Mouse (Mus musculus) embryonic fibroblast, embryonic 13.5 days (primary cell): Measurements from ENCODE around the gene Ank2. TPM values are rescaled to one million over a fixed set of nuclear protein-coding genes. Genes with fewer than 3 reads are reported as not detected.

Experiments
- H3K27ac ChIP-seq: 2 replicates; pipeline ENCODE4 v1.5.1; 2012; ENCODE audit warnings: low read length, control low read depth, inconsistent platforms; ENCODE audit not compliant: insufficient read depth
- H3K4me1 ChIP-seq: 2 replicates; pipeline ENCODE4 v1.6.1; 2011; ENCODE audit warnings: low read length; ENCODE audit not compliant: control insufficient read depth, insufficient read depth
- H3K4me3 ChIP-seq: 2 replicates; pipeline ENCODE4 v1.5.1; 2011; ENCODE audit warnings: mild to moderate bottlenecking, control low read depth, low read length; ENCODE audit not compliant: insufficient read depth
- CTCF ChIP-seq: IDR thresholded peaks from 2 replicates; pipeline ENCODE4 v1.5.1; 2011; ENCODE audit warnings: mild to moderate bottlenecking, control low read depth, low read length, moderate library complexity, borderline replicate concordance; ENCODE audit not compliant: insufficient read depth
- POLR2A ChIP-seq: IDR thresholded peaks from 2 replicates; pipeline ENCODE4 v1.6.1; 2011; ENCODE audit warnings: low read depth, mild to moderate bottlenecking, control low read depth, low read length, moderate library complexity
- polyA plus RNA-seq: library from polyadenylated mRNA; stranded (reverse); fragments of >200 nt; gene quantifications from 2 replicates; pipeline ENCODE4 v1.2.4, GENCODE M21; 2011; ENCODE audit warnings: low read depth; ENCODE audit not compliant: missing spikeins, insufficient read length

Gene Ank2
- polyA plus RNA-seq, 1 experiment: 53.8 TPM

DNA sequence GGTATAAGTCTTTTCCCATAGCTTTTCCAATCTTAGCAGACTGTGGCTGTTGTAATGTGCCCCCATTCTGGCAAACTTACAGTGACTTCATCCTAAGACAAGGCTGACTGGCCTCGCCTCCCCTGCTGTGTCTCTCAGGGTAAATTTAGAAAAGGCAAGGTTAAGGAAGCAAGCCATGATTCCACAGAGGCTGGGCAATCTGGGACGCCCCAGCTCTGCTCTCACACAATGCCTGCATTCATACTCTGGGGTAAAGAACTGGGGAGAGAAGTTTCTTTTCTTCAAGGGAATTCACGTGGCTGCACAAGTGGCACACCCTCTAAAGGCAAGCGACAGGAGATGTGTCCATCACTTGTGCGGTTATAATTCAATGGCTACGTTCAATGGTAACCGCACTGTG, 505.0 kb downstream of the Ank2 start:
- TF ChIP-seq POLR2A (no peak), CTCF (no peak)
- H3K4me1 ChIP-seq: peaks cover 6% of the 10 kb centered on the region

DNA sequence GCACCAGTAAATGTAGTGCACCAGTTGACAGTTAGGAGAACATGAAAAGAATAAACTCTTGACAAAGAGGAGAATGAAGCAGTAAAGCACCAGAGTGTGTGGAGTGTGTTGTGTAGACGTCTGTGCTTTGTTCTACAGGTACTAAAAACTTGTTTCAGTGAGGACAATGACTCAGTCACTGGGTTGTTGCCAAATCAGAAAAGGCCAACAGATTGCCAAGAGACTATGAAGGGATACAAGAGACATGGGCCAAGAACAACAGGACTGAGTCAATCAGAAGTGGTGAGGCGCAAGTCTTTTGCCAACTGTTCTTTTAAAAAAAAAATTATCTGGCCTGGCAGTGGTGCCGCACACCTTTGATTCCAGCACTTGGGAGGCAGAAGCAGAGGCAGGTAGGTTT, 509.2 kb downstream of the Ank2 start:
- TF ChIP-seq CTCF: no peak
- no peak for TF ChIP-seq POLR2A
- Histone ChIP-seq H3K4me3 (no peak overlapping the region), H3K4me1 (no peaks in the 10 kb centered on the region), H3K27ac (no peak overlapping the region)

More for the DNA sequence above, 505.0 kb downstream of the Ank2 start:
- Histone ChIP-seq H3K27ac (no peak overlapping the region), H3K4me3 (no peak overlapping the region)

DNA sequence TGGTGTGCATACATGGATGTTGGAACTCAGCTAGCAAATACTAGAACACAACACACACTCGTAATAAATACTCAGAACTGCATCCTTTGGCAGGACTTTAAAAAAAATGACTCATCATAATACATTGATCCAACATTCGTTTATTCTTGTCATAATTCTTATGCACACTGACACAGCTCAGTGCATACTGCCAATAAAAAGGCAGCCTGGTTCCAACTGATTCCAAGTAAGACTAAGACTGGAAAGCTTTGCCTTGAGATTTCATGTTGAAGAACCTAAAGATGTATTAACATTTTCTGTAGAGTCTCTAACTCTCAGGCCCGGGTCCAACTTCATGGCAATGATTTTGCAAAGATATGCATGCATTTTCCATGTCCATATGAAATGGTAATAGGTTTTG, 512.5 kb downstream of the Ank2 start:
- TF ChIP-seq POLR2A: no peak
- no peak for TF ChIP-seq CTCF
- Histone ChIP-seq H3K4me3 (no peak overlapping the region), H3K27ac (no peak overlapping the region), H3K4me1 (no peaks in the 10 kb centered on the region)

DNA sequence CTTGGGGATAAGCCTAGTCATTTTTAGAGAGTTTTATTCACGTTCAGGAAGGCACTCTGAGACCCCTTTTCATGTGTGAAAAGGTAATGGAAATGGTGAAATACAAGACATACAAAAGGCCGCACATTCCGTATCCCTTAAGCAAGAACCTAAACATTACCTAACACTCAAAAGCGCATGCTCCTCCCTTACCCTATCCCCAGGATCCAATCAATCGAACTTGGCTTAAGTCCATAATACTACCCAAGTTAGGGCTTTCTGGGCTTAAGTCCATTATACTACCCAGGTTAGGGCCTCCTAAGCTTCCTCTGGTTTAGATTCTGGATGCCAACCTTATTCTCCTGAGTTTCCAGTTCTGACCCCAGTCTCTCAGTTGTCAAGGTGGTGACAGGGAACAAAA, 516.3 kb downstream of the Ank2 start:
- no peak overlapping the region for H3K27ac ChIP-seq
- H3K4me3 ChIP-seq: no peak overlapping the region
- no peaks in the 10 kb centered on the region for H3K4me1 ChIP-seq
- TF ChIP-seq CTCF (no peak), POLR2A (no peak)

DNA sequence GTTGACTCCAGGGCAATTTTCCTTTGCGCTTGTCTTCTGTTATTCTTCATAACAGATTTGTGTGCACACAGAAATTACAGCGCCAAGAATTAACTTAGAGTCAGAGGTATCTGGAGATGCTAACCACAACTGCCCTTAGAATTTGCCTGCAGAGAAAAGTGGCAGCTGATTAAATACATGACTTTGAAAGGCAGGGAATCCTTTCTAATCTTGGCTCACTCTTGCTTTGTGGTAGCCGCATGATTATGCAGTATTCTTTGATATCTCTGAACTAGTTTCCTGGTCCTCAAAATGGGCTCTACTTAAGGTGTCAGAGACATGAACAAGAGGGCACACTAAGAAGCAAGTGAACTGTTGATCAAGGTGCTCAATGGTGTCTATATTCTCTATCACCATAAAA, 518.0 kb downstream of the Ank2 start:
- TF ChIP-seq POLR2A (no peak), CTCF (no peak)
- Histone ChIP-seq H3K4me3 (no peak overlapping the region), H3K27ac (no peak overlapping the region), H3K4me1 (no peaks in the 10 kb centered on the region)

DNA sequence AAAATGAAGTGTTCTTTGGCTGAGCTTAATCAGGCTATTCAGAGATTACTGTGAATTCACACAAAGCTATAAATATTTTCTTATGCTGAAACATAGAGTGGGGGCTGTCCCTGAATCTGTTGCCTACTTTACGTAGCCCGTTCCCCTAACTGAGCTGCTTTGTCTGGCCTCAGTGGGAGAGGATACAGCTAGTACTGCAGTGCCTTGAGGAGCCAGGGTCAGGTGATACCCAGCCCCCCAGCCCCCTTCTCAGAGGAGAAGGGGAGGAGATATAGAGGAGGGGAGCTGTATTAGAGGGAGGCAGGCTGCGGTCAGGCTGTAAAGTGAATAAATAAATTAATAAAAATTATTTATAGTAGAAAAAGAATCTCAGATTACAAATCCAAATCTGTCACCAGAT, 519.5 kb downstream of the Ank2 start:
- H3K4me3 ChIP-seq: no peak overlapping the region
- no peak overlapping the region for H3K27ac ChIP-seq
- H3K4me1 ChIP-seq: no peaks in the 10 kb centered on the region
- TF ChIP-seq CTCF: no peak
- TF ChIP-seq POLR2A: no peak

DNA sequence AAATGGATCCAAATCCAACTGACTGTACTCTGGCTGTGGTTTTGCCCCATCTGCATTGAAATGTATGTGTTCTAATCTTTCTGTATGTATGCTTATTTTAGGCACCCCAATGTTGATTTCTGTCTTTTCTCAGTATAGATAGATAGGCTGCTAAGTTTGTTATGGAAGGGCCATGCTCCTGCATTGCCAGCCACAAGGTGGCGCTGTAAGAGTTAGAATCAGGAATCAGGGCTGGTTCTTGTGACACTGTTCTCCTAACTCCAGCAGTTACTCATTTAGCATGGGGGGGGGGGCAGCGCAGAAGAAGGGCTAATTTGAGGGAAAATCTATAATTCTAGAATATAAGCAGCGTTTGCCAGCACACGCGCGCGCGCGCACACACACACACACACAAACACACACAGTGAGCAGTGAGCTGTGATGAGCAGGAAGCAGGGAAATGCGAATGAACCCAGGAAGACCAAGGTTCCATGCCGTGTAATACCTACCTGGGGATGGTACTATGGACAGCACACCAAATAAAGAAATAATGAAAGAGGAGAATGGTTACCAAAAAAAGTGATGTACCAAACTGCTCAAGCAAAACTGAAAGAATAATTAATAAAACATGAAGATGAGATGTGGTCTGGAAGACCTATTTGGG, 520.3 kb downstream of the Ank2 start:
- Histone ChIP-seq H3K4me3 (no peak overlapping the region), H3K27ac (no peak overlapping the region), H3K4me1 (no peaks in the 10 kb centered on the region)
- TF ChIP-seq CTCF (peak; percentile 60; the same call in 1 of the 2 replicates), POLR2A (no peak)

DNA sequence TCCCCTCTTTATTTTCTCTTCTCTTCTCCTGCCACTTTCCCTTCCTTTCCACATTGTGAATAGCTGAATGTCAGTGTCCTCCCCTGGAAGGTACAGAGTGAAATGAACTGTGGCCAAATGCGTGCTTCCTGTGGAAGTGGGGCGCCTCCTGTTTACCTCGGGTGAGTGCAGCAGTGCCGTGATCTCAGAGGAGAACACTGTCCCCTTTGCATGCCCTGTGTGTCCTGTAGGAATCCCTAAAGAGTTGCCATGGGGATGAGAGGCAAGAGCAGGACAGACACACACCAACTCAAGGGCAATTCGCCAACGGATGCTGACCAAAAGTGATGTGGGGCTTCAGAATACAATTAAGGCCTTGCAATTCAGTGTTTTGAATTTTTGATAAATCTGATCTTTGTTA, 521.8 kb downstream of the Ank2 start:
- TF ChIP-seq CTCF: no peak
- TF ChIP-seq POLR2A: no peak
- Histone ChIP-seq H3K4me1 (no peaks in the 10 kb centered on the region), H3K27ac (no peak overlapping the region), H3K4me3 (no peak overlapping the region)

DNA sequence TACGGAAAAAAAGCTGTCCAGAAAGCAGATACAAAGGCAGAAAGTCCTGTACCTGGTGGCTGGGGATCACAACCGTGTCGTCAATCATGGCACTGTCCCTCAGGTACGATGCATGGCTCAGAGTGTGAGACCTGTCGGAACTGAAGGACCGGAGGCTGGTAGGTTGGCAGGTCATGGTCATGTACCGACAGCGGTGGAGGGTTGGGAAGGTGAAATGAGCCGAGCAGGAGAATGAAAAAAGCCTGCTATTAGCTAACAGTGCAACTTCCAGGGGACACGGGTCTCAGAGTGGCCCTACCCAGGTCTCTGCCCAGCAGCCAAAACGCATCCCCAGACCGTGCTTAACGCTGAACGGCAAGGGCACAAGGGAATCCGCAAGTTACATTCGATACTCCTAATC, 522.4 kb downstream of the Ank2 start:
- Histone ChIP-seq H3K27ac (no peak overlapping the region), H3K4me1 (no peaks in the 10 kb centered on the region), H3K4me3 (no peak overlapping the region)
- no peak for TF ChIP-seq POLR2A
- no peak for TF ChIP-seq CTCF

DNA sequence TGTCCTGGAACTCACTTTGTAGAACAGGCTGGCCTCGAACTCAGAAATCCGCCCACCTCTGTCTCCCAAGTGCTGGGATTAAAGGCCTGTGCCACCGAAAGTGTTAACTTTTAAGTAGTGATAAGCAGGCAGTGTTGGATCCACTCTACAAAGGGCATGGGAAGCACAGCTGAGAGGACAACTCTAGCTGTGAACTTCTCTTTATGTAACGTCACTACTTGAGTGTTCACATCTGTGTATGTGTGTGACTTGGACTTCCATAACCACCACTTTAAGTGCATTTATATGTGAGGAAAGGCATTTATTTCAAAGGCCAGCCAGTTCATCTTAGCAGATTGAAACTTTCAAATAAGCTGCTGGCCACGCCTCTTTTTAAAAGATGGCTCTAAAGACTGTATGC, 523.7 kb downstream of the Ank2 start:
- no peaks in the 10 kb centered on the region for H3K4me1 ChIP-seq
- H3K27ac ChIP-seq: no peak overlapping the region
- TF ChIP-seq POLR2A (no peak), CTCF (no peak)
- no peak overlapping the region for H3K4me3 ChIP-seq

DNA sequence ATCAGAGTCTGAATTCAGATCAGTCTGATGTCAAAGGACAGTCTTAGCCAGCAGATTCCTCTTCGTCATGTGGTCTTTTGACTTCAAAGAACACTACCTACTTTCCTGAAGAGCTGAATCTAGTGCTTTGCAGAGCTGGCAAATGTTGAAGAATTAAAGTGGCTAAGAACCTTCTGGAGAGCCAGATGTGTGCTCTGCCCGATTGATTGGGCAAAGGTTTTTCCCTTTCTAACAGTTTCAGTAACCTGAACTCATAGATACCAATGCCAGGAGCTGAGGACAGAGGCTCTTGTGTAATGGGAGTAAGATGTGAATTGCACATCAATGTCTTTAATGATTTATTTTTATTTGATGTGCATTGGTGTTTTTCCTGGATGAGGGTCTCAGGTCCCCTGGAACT, 525.6 kb downstream of the Ank2 start:
- Histone ChIP-seq H3K4me1 (no peaks in the 10 kb centered on the region), H3K4me3 (no peak overlapping the region), H3K27ac (no peak overlapping the region)
- no peak for TF ChIP-seq CTCF
- no peak for TF ChIP-seq POLR2A
